Mouse (Mus musculus) mammary gland, adult 2 months (tissue): ENCODE data around the gene Stag2. TPM values are rescaled to one million over a fixed set of nuclear protein-coding genes. Genes with fewer than 3 reads are reported as not detected.

Source experiments
- polyA plus RNA-seq: library from polyadenylated mRNA; depleted of rRNA; stranded (reverse); fragments of >200 nt; gene quantifications from 2 replicates; pipeline ENCODE4 v1.2.3, GENCODE M21; 2012; ENCODE audit warnings: low replicate concordance; rRNA removed

Stag2 gene
- polyA plus RNA-seq: 4.0 and 13.0 TPM in 2 replicates

DNA sequence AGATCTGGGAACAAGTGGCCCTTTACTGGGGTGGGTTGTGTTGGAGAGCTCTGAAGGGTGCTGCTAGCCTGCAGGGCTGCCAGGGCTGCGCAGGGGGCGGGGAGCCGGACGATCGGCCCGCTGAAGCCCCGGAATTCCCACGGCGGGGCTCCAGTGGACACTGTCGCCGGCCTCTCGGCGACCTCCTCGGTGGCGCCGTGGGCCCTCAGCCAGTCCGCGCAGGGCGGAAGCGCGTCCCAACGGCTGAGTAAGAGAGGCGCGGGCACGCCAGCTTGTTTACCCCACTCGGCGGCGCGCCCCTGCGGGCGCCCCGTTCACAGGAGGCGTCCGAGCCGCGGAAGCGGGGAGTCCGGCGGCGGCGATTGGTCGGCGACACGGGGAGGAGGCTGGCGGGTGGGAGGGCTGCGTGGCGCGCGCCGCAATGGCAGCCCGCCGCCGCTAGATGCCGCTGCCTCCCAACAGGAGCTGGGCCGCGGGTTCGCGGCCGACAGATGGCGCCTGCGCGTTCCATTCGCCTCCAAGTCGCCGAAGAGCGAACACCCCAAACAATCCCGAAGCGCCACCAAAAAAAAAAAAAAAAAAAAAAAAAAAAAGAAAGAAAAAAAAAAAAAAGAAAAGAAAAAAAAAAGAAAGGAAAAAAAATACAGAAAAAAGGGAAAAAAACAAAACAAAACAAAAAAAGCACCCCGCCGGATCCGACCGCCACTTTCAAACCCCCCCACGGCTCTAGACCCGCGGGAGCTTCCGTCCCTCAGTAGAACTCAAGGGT is at the start of gene Stag2:
Stag2 (plus strand) TSS at position 530 of the 769 bp plus-strand sequence.

Other genes starting within 250 kb of the Stag2 start
- gene Thoc2, start 228.6 kb upstream of the Stag2 start, polyA plus RNA-seq: 5.0 and 11.8 TPM in 2 replicates
- gene Xiap, start 89.6 kb upstream of the Stag2 start, polyA plus RNA-seq: 7.3 and 10.8 TPM in 2 replicates